ENCODE assay signal across 8 mouse cellular contexts in genomic region chr13:103919234-103919955, GRCm38 (mm10). TPM values are rescaled to one million over a fixed set of nuclear protein-coding genes. Genes with fewer than 3 reads are reported as not detected.
A peak's percentile ranks its signal among the peaks of the same experiment; 100 is the strongest.
DNase-seq lines count a peak whose midpoint lies in the region; ATAC-seq and TF ChIP-seq lines count a peak whose summit lies in the region.

No protein-coding gene starts in this region.

- no peaks in the 10 kb centered on the region for H3K36me3 ChIP-seq in intestine, postnatal 0 days (ENCODE audit: control insufficient read depth, insufficient read depth)
- no peaks in the 10 kb centered on the region for H3K36me3 ChIP-seq in liver, embryonic 16.5 days (ENCODE audit: control insufficient read depth, insufficient read depth)
- no peaks in the 10 kb centered on the region for H3K36me3 ChIP-seq in neural tube, embryonic 12.5 days

- TF ChIP-seq CTCF in intestine, postnatal 0 days (IDR thresholded peaks at IDR 0.05; ENCODE audit: low read depth), result no peak

- H3K4me2 ChIP-seq in intestine, postnatal 0 days (replicated peaks; ENCODE audit: low read depth), result peak overlapping the region; percentile 73
- H3K4me2 ChIP-seq in liver, embryonic 16.5 days (ENCODE audit: low read depth, low read length), result peak overlapping the region; percentile 95
- peak overlapping the region; percentile 75 for H3K4me2 ChIP-seq in neural tube, embryonic 12.5 days (replicated peaks)

- WGBS in intestine, postnatal 0 days, result under 1% methylated on average over 32 of the region's 32 CpGs
- WGBS in liver, embryonic 16.5 days (ENCODE audit: insufficient replicate concordance), result under 1% methylated on average over 32 of the region's 32 CpGs
- under 1% methylated on average over 32 of the region's 32 CpGs for WGBS in neural tube, embryonic 12.5 days

- peak; percentile 3 to 40 for DNase-seq in urinary bladder, adult 18-20 months (ENCODE audit: low spot score in 2 of 2)
- DNase-seq in urinary bladder, postnatal 10 days (ENCODE audit: low spot score), result no peak
- peak; percentile 25 to 41 for DNase-seq in cerebellum, postnatal 25 days
- peak; percentile 7 for DNase-seq in gastrocnemius, postnatal 25 days
- peak; percentile 25 to 36 for DNase-seq in thymus, postnatal 36 days

- H3K9ac ChIP-seq in intestine, postnatal 0 days (ENCODE audit: low read depth, low read length), result peak overlapping the region; percentile 100
- H3K9ac ChIP-seq in liver, embryonic 16.5 days (ENCODE audit: low read depth, low read length), result peak overlapping the region; percentile 93
- peak overlapping the region; percentile 100 for H3K9ac ChIP-seq in neural tube, embryonic 12.5 days

- no peaks in the 10 kb centered on the region for H3K9me3 ChIP-seq in intestine, postnatal 0 days (ENCODE audit: control insufficient read depth)
- H3K9me3 ChIP-seq in liver, embryonic 16.5 days (replicated peaks; ENCODE audit: control insufficient read depth, low read length), result no peaks in the 10 kb centered on the region
- no peaks in the 10 kb centered on the region for H3K9me3 ChIP-seq in neural tube, embryonic 12.5 days

- H3K27ac ChIP-seq in intestine, postnatal 0 days (ENCODE audit: low read depth, low read length), result peak overlapping the region; percentile 100
- peak overlapping the region; percentile 97 for H3K27ac ChIP-seq in liver, embryonic 16.5 days (ENCODE audit: low read length)
- peak overlapping the region; percentile 100; the same call in 1 of the 2 replicates for H3K27ac ChIP-seq in neural tube, embryonic 12.5 days

- ATAC-seq in intestine, postnatal 0 days, result no peak
- ATAC-seq in liver, embryonic 16.5 days (ENCODE audit: low read depth), result peak; percentile 6; the same call in 1 of the 2 replicates
- no peak for ATAC-seq in neural tube, embryonic 12.5 days (ENCODE audit: low FRiP score, low read depth)

- no peaks in the 10 kb centered on the region; the same call in 1 of the 2 replicates for H3K4me1 ChIP-seq in intestine, postnatal 0 days (replicated peaks; ENCODE audit: control insufficient read depth, insufficient read depth, low read length)
- H3K4me1 ChIP-seq in liver, embryonic 16.5 days (ENCODE audit: control insufficient read depth, low read depth, low read length), result peaks cover 6% of the 10 kb centered on the region
- H3K4me1 ChIP-seq in neural tube, embryonic 12.5 days, result peaks cover 12% of the 10 kb centered on the region; the same call in 1 of the 2 replicates

- peak overlapping the region; percentile 95 for H3K4me3 ChIP-seq in intestine, postnatal 0 days (ENCODE audit: low read depth, low read length)
- H3K4me3 ChIP-seq in liver, embryonic 16.5 days (ENCODE audit: low read depth, low read length), result peak overlapping the region; percentile 92
- peak overlapping the region; percentile 79 for H3K4me3 ChIP-seq in neural tube, embryonic 12.5 days

- H3K27me3 ChIP-seq in intestine, postnatal 0 days (replicated peaks; ENCODE audit: control insufficient read depth, insufficient read depth, low read length), result no peaks in the 10 kb centered on the region
- H3K27me3 ChIP-seq in liver, embryonic 16.5 days (ENCODE audit: control insufficient read depth, insufficient read depth, low read depth, low read length), result peaks cover 15% of the 10 kb centered on the region
- no peaks in the 10 kb centered on the region for H3K27me3 ChIP-seq in neural tube, embryonic 12.5 days (replicated peaks)

RNA-seq across cellular contexts. Expression of gene Erbin, which starts 0.9 kb away (rescaled TPM):
- 10 to 100 TPM; 30.4 to 34.3 TPM for total RNA-seq in gastrocnemius, postnatal 25 days (2021)
- 28.4 and 31.1 TPM in 2 replicates for polyA plus RNA-seq in intestine, postnatal 0 days (2015; fragmentation: Nextera tagmentation; extraction: Ambion mirVana)
- 4.9 and 5.2 TPM in 2 replicates for polyA plus RNA-seq in liver, embryonic 16.5 days (2015; fragmentation: Nextera tagmentation; extraction: Ambion mirVana)
- polyA plus RNA-seq in neural tube, embryonic 12.5 days (2016; fragmentation: Nextera tagmentation; extraction: Ambion mirVana), result 17.5 and 19.0 TPM in 2 replicates
